Mouse (Mus musculus): ENCODE data around the gene Myh10.
A peak's percentile ranks its signal among the peaks of the same experiment; 100 is the strongest.
"Not testable (repeated sequence)": the region's sequence is repeated elsewhere in the genome, so short reads cannot be mapped to it uniquely, and the experiment has no call there.

Myh10 gene

DNA sequence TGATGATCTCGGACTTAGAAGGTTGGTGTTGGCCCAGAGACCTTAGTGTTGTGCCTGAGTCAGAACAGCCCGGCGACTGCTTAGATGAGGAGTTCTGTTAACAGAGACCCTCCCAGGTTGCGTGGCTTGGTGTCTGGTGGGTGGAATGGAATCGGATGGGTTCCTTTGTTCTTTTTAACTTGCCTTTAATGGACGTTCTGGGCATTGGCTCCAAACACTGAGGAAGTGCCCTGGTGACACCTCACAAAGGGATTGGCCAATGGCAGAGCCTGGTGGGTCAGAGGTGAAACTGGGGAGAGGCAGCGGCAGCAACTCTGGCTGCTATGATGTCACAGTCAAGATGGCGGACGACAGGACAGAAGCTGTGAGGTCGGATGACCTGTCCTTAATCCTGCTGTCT is 99.4 kb downstream of the Myh10 start:
- no peak for DNase-seq (ENCODE audit: extremely low spot score, low spot score)

DNA sequence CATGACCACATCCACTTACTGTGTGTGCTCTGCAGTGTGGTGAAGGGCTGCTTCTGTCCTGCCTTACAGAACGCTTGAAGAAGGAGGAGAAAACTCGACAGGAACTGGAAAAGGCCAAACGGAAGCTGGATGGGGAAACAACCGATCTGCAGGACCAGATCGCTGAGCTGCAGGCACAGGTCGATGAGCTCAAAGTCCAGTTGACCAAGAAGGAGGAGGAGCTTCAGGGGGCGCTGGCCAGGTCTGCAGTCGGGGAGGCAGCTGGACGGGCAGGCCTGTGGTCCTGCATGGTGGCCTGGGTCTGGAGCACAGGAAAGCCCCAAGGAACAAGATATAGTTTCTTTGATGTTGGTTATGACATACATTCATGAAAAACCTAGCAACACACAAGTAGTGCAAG is 100.4 kb downstream of the Myh10 start:
- no peak for DNase-seq (ENCODE audit: extremely low spot score, low spot score)

- DNase-seq (ENCODE audit: extremely low spot score, low spot score), result no peak
Measured at GRCm38 (mm10) chr11:68798258-68798657, 106.9 kb downstream of the Myh10 start.

GRCm38 (mm10) chr11:68805148-68805547 is 113.8 kb downstream of the Myh10 start:
- DNase-seq (ENCODE audit: extremely low spot score, low spot score), result no peak

DNA sequence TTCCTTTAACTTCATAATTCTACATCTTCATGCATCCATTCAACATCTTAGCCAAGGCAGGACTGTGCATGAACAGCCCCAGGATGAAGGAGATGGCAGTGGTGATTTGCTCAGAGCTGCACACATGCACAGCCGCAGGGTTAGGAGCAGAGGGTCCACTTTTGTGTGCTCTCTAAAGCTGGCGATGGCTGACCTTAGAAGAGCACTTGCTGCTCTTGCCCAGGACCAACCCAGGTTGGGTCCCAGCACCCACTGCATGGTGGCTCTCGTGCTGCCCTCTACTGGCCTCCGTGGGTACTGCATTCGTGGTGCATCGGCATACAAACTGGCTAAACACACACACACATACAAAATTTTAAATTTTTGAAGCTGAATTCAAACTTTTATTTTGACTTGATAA is 116.4 kb downstream of the Myh10 start:
- DNase-seq (ENCODE audit: extremely low spot score, low spot score), result peak; percentile 81

DNA sequence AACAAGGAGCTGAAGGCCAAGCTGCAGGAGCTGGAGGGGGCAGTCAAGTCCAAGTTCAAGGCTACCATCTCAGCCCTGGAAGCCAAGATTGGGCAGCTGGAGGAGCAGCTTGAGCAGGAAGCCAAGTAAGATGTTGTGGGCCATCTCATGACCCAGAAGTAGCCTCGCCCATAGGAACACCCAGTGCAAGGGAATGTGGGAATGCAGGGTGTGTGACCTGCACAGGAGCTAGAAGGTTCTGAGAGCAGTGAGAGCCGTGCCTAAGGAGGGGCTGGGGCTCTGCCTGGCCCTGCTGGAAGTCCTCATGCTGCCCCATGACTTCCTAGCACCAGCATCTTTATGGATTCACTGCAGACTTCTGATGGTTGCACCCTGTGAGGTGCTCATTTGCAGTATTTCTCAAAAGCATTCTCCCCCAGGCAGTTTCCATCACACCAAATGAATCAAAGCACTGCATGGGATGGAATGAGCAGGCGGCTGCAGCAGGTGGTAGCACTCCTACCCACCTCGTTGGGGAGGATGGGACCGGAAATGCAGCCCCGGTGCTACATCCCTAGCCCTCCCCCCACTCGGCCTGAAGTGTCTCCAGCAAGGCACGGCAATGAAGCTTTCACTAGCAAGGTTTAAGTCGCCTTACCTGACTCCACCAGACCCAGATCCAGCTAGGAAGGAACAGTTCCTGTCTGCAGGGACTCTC is 120.7 kb downstream of the Myh10 start:
- no peak for DNase-seq (ENCODE audit: extremely low spot score, low spot score)

GRCm38 (mm10) chr11:68818416-68818815 is 127.1 kb downstream of the Myh10 start:
- DNase-seq (ENCODE audit: extremely low spot score, low spot score), result no peak

DNA sequence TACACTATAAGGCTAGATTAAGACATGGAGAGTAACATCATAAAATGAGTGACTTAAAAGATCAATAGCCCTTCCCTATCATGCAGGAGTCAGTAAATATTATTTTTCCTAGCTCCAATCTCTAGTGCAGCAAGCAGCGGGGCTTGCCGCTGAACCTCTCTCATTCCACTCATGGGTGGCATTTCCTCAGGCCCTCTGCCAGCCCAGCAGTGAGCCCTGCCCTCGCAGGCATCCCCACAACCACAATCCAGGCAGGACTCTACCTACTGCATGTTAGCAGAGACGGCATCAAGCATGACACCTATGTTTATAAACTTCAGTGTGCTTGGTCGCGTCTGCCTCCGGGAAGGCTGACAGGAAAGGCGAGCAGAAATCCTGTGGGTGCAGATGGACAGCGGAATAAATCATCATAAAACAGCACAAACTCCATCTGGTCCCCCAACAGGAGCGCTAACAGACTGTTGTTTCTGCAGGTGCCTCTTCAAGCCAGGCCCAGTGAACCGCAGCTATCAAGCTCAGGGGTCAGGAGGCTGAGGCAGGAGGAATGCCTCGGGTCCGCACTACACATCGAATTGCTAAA is 128.0 kb downstream of the Myh10 start:
- no peak for DNase-seq (ENCODE audit: extremely low spot score, low spot score)

- no peak for DNase-seq (ENCODE audit: extremely low spot score, low spot score)
Measured at GRCm38 (mm10) chr11:68822326-68822725, 131.0 kb downstream of the Myh10 start.

- DNase-seq (ENCODE audit: extremely low spot score, low spot score), result no peak
Measured at GRCm38 (mm10) chr11:68826735-68827134, 135.4 kb downstream of the Myh10 start.

GRCm38 (mm10) chr11:68831580-68831979 is 140.2 kb downstream of the Myh10 start:
- not testable (repeated sequence) for DNase-seq (ENCODE audit: extremely low spot score, low spot score)

GRCm38 (mm10) chr11:68832793-68833192 is 141.4 kb downstream of the Myh10 start:
- no peak for DNase-seq (ENCODE audit: extremely low spot score, low spot score)

- no peak for DNase-seq (ENCODE audit: extremely low spot score, low spot score)
Measured at GRCm38 (mm10) chr11:68833593-68833992, 142.2 kb downstream of the Myh10 start.

GRCm38 (mm10) chr11:68835034-68835433 is 143.7 kb downstream of the Myh10 start:
- DNase-seq (ENCODE audit: extremely low spot score, low spot score), result no peak

DNA sequence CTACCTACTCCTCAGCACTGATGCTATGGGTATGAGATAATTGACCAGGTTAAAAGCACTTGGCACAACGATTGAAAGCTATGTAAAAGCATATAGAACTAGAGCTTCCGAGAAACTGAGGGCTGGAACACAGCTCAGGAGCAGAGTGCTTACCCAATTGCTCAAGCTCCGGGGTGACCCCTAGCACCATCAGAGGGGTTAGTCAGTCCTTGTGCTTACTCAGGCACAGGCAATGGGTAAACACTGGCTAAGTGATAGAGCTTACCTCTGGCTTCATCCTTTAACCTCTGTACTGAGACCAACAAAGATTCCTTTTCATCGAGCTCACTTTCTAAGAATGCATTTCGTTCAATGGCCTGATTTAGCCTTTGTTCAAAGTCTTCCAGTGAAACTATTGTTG is 148.2 kb downstream of the Myh10 start:
- no peak for DNase-seq (ENCODE audit: extremely low spot score, low spot score)

GRCm38 (mm10) chr11:68850862-68851261 is 159.5 kb downstream of the Myh10 start:
- DNase-seq (ENCODE audit: extremely low spot score, low spot score), result no peak

DNA sequence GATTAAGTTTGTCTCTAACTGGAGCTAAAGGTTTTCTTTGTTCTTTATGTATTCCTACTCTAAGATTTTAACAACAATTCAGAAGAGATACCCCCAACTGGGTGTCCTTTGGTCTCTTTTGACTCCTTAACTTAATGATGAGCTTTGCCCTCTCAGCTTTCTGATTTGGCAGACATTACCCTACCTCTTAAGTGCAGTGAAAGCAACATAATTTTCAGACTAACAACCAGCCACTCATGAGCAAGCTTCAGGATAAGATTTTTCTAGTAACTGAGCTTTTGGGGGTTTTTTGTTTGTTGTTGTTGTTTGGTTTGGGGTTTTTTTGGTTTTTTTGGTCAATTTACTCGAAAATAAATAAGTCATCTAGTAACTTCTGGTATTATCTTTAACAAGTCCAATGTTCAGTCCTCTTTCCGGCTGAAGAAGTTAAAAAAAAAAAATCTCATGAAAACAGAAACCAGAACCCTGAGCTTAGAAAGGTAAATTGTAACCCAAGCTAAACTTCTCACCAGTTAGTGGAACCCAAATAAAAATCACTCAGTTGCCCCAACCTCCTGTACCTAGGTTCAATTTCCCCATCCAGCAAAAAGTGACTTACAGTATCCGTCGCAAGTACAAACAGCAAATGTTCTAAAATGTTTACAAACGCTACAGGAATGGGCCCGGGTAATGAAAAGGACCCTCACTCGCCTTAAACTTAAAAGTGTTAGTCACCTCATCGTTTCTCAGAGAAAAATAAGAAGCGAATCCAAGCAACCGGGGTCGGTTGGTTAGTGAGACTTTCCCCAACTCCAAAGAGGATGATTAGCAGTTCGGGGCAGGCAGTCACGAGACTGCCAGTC is 160.5 kb downstream of the Myh10 start:
- no peak for DNase-seq (ENCODE audit: extremely low spot score, low spot score)

DNA sequence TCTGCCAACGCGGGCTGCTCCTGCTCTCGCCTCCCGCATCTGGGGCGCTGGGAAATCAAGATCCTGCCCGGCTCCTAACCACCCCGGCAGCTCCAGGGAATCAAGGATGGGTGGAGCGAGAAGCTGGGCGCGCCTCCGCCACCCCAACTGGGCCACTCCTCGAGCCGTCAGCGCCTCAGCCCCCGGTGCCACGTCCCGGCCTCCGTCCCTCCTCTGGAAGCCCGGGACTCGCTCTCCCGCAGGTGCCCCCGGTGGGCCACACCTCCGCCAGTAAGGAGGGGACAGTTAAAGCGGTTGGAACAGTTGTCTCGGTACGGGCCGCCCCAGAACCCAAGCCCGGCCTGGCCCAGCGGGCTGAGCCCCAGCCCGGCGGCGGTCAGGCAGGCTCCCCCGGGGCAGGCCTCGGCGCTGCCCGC is 161.1 kb downstream of the Myh10 start:
- DNase-seq (ENCODE audit: extremely low spot score, low spot score), result no peak

- DNase-seq (ENCODE audit: extremely low spot score, low spot score), result peak; percentile 100
Measured at GRCm38 (mm10) chr11:68852932-68853409, 161.6 kb downstream of the Myh10 start.

- DNase-seq (ENCODE audit: extremely low spot score, low spot score), result no peak
Measured at GRCm38 (mm10) chr11:68853611-68854401, 162.4 kb downstream of the Myh10 start.

DNA sequence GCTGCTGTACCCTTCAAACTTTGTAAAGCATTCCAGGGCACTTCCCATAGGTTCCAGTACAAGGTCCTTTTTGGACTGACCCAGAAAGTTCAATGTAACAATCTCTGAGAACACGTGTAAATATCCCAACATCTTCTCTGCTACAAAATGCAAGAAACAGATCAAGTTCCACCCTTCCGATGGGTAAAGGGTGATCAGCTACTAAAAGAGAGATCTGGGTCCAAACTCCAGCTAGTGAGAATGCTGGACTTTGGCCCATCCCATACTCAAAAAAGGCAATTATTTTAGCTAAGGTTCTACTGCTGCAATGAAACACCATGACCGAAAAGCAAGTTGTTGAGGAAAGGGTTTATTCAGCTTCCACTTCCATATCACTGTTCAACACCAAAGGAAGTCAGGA is 163.3 kb downstream of the Myh10 start:
- DNase-seq (ENCODE audit: extremely low spot score, low spot score), result no peak

Measured in neural tube, embryonic 10.5 days (tissue).